Mouse (Mus musculus) lung, embryonic 16.5 days (tissue): ENCODE data around the gene Slfn14. TPM values are rescaled to one million over a fixed set of nuclear protein-coding genes. Genes with fewer than 3 reads are reported as not detected.

ENCODE experiments used
- ATAC-seq: fragments of 200-750 bp; cut with Nextera tagmentation; 2 replicates; pipeline ENCODE4 v1.8.0; 2017; ENCODE audit warnings: low read depth, mild to moderate bottlenecking, moderate library complexity
- H3K27ac ChIP-seq: fragments of 300-500 bp; sonication (generic); 2 replicates; pipeline ENCODE4 v1.5.1; 2014; ENCODE audit warnings: mild to moderate bottlenecking, control low read depth, low read length
- H3K27me3 ChIP-seq: fragments of 300-500 bp; sonication (generic); 2 replicates; pipeline ENCODE4 v1.6.1; 2014; ENCODE audit warnings: low read depth, low read length, mixed read lengths; ENCODE audit not compliant: control insufficient read depth, insufficient read depth
- H3K36me3 ChIP-seq: fragments of 300-500 bp; sonication (generic); 2 replicates; pipeline ENCODE4 v1.6.1; 2014; ENCODE audit warnings: low read length; ENCODE audit not compliant: control insufficient read depth, insufficient read depth
- H3K4me1 ChIP-seq: fragments of 300-500 bp; sonication (generic); replicated peaks from 2 replicates; pipeline ENCODE4 v1.6.1; 2014; ENCODE audit warnings: low read length, mixed read lengths; ENCODE audit not compliant: control insufficient read depth, insufficient read depth
- H3K4me2 ChIP-seq: fragments of 300-500 bp; sonication (generic); 2 replicates; pipeline ENCODE4 v1.6.1; 2014; ENCODE audit warnings: low read depth, low read length, control low read depth
- H3K4me3 ChIP-seq: fragments of 300-500 bp; sonication (generic); 2 replicates; pipeline ENCODE4 v1.5.1; 2014; ENCODE audit warnings: mild to moderate bottlenecking, low read length, control low read depth
- H3K9ac ChIP-seq: fragments of 300-500 bp; sonication (generic); 2 replicates; pipeline ENCODE4 v1.6.1; 2014; ENCODE audit warnings: low read length, control low read depth
- H3K9me3 ChIP-seq: fragments of 300-500 bp; sonication (generic); 2 replicates; pipeline ENCODE4 v1.6.1; 2016; ENCODE audit warnings: low read length; ENCODE audit not compliant: control insufficient read depth
- WGBS: fragments of 180-500 bp; shearing (Covaris S2); extraction: QIAGEN DNeasy Blood & Tissue Kit; methylation state at CpG from one replicate; pipeline ENCODE4 v1.1.7; 2014; 5-methylcytosine and 5-hydroxymethylcytosine counted together
- polyA plus RNA-seq: library from polyadenylated mRNA; unstranded; fragments of >200 nt; fragmentation: Nextera tagmentation; extraction: Ambion mirVana; gene quantifications from 2 replicates; pipeline ENCODE4 v1.2.1, GENCODE M21; 2015

Slfn14 gene
- polyA plus RNA-seq, 1 experiment from 2014 or later: 0.45 TPM

GRCm38 (mm10) chr11:83291375-83292250 is 5.1 kb upstream of the Slfn14 start:
- peak overlapping the region; percentile 72 for H3K27ac ChIP-seq
- H3K9me3 ChIP-seq: no peaks in the 10 kb centered on the region
- no peaks in the 10 kb centered on the region for H3K27me3 ChIP-seq
- H3K9ac ChIP-seq: peak overlapping the region; percentile 79
- WGBS: under 1% methylated on average over 36 of the region's 38 CpGs
- peak overlapping the region; percentile 59 for H3K4me3 ChIP-seq
- H3K4me1 ChIP-seq: peaks cover 13% of the 10 kb centered on the region
- H3K36me3 ChIP-seq: peaks cover 7% of the 10 kb centered on the region; the same call in 1 of the 2 replicates
- H3K4me2 ChIP-seq: peak overlapping the region; percentile 73
- peak; percentile 100 for ATAC-seq

- Histone ChIP-seq H3K27ac (no peak overlapping the region), H3K27me3 (no peaks in the 10 kb centered on the region), H3K9me3 (no peaks in the 10 kb centered on the region), H3K4me2 (no peak overlapping the region), H3K4me3 (no peak overlapping the region), H3K4me1 (peaks cover 13% of the 10 kb centered on the region), H3K36me3 (no peaks in the 10 kb centered on the region), H3K9ac (no peak overlapping the region)
- WGBS: 78% methylated on average over 2 of the region's 2 CpGs
- no peak for ATAC-seq
Measured at GRCm38 (mm10) chr11:83289633-83290032, 3.1 kb upstream of the Slfn14 start.

- Histone ChIP-seq H3K27ac (no peak overlapping the region), H3K36me3 (no peaks in the 10 kb centered on the region), H3K4me2 (no peak overlapping the region), H3K27me3 (no peaks in the 10 kb centered on the region), H3K9ac (no peak overlapping the region), H3K4me3 (no peak overlapping the region), H3K9me3 (no peaks in the 10 kb centered on the region), H3K4me1 (peaks cover 13% of the 10 kb centered on the region)
- WGBS: 85% methylated on average over 5 of the region's 5 CpGs
- ATAC-seq: no peak
Measured at GRCm38 (mm10) chr11:83289036-83289435, 2.5 kb upstream of the Slfn14 start.

- Histone ChIP-seq H3K9ac (no peak overlapping the region), H3K4me3 (no peak overlapping the region), H3K4me2 (no peak overlapping the region), H3K27ac (no peak overlapping the region), H3K9me3 (no peaks in the 10 kb centered on the region), H3K27me3 (no peaks in the 10 kb centered on the region), H3K4me1 (no peaks in the 10 kb centered on the region), H3K36me3 (no peaks in the 10 kb centered on the region)
- no peak for ATAC-seq
- WGBS: 82% methylated on average over 4 of the region's 4 CpGs
Measured at GRCm38 (mm10) chr11:83285627-83286026, 899 bp downstream of the Slfn14 start.

- no peaks in the 10 kb centered on the region for H3K9me3 ChIP-seq
- no peaks in the 10 kb centered on the region for H3K4me1 ChIP-seq
- H3K4me2 ChIP-seq: no peak overlapping the region
- no peak overlapping the region for H3K27ac ChIP-seq
- H3K27me3 ChIP-seq: no peaks in the 10 kb centered on the region
- no peak overlapping the region for H3K4me3 ChIP-seq
- ATAC-seq: no peak
- no peak overlapping the region for H3K9ac ChIP-seq
- no peaks in the 10 kb centered on the region for H3K36me3 ChIP-seq
- WGBS: 54% methylated on average over 2 of the region's 2 CpGs
Measured at GRCm38 (mm10) chr11:83282084-83282483, 4.4 kb downstream of the Slfn14 start.

GRCm38 (mm10) chr11:83279691-83280090 is 6.8 kb downstream of the Slfn14 start:
- no peak overlapping the region for H3K9ac ChIP-seq
- no peak for ATAC-seq
- no peaks in the 10 kb centered on the region for H3K36me3 ChIP-seq
- no peak overlapping the region for H3K4me2 ChIP-seq
- 66% methylated on average over 6 of the region's 6 CpGs for WGBS
- H3K27ac ChIP-seq: no peak overlapping the region
- H3K4me3 ChIP-seq: no peak overlapping the region
- peaks cover 3% of the 10 kb centered on the region; the same call in 1 of the 2 replicates for H3K4me1 ChIP-seq
- no peaks in the 10 kb centered on the region for H3K27me3 ChIP-seq
- no peaks in the 10 kb centered on the region for H3K9me3 ChIP-seq

GRCm38 (mm10) chr11:83279024-83279423 is 7.5 kb downstream of the Slfn14 start:
- H3K9ac ChIP-seq: no peak overlapping the region
- no peaks in the 10 kb centered on the region for H3K27me3 ChIP-seq
- no peak overlapping the region for H3K4me2 ChIP-seq
- 79% methylated on average over 4 of the region's 4 CpGs for WGBS
- H3K4me3 ChIP-seq: no peak overlapping the region
- no peak for ATAC-seq
- H3K27ac ChIP-seq: no peak overlapping the region
- H3K36me3 ChIP-seq: no peaks in the 10 kb centered on the region
- H3K9me3 ChIP-seq: no peaks in the 10 kb centered on the region
- peaks cover 3% of the 10 kb centered on the region; the same call in 1 of the 2 replicates for H3K4me1 ChIP-seq

GRCm38 (mm10) chr11:83276251-83276650 is 10.3 kb downstream of the Slfn14 start:
- Histone ChIP-seq H3K27ac (no peak overlapping the region), H3K36me3 (no peaks in the 10 kb centered on the region), H3K9me3 (no peaks in the 10 kb centered on the region), H3K9ac (no peak overlapping the region), H3K4me2 (no peak overlapping the region), H3K4me3 (no peak overlapping the region), H3K4me1 (peaks cover 3% of the 10 kb centered on the region; the same call in 1 of the 2 replicates), H3K27me3 (no peaks in the 10 kb centered on the region)
- ATAC-seq: no peak
- 33% methylated on average over 7 of the region's 7 CpGs for WGBS

GRCm38 (mm10) chr11:83271951-83272843 is 14.3 kb downstream of the Slfn14 start:
- H3K27ac ChIP-seq: no peak overlapping the region
- H3K4me3 ChIP-seq: no peak overlapping the region
- no peaks in the 10 kb centered on the region for H3K27me3 ChIP-seq
- no peaks in the 10 kb centered on the region for H3K36me3 ChIP-seq
- ATAC-seq: no peak
- no peaks in the 10 kb centered on the region for H3K9me3 ChIP-seq
- WGBS: 17% methylated on average over 2 of the region's 2 CpGs
- peaks cover 3% of the 10 kb centered on the region; the same call in 1 of the 2 replicates for H3K4me1 ChIP-seq
- H3K9ac ChIP-seq: no peak overlapping the region
- H3K4me2 ChIP-seq: peak overlapping the region; percentile 75; the same call in 1 of the 2 replicates
